Mouse (Mus musculus) G1E (cell line): Measurements from ENCODE around the gene Pigl. TPM values are rescaled to one million over a fixed set of nuclear protein-coding genes. Genes with fewer than 3 reads are reported as not detected.
"Not testable (repeated sequence)": the region's sequence is repeated elsewhere in the genome, so short reads cannot be mapped to it uniquely, and the experiment has no call there.

ENCODE experiments used
- ATAC-seq: 2 replicates; pipeline ENCODE4 v1.8.0; 2016; ENCODE audit warnings: mild to moderate bottlenecking; ENCODE audit not compliant: insufficient number of reproducible peaks, poor library complexity, low FRiP score, severe bottlenecking; ENCODE audit errors: extremely low read depth
- DNase-seq: peaks from one replicate; pipeline ENCODE4 v3.0.0; 2012; ENCODE audit warnings: low spot score
- H3K27me3 ChIP-seq: 2 replicates; pipeline ENCODE4 v1.6.1; 2012; ENCODE audit warnings: mild to moderate bottlenecking, low read length, inconsistent platforms; ENCODE audit not compliant: insufficient read depth
- H3K36me3 ChIP-seq: replicated peaks from 2 replicates; pipeline ENCODE3; 2012; ENCODE audit warnings: mild to moderate bottlenecking, inconsistent platforms
- H3K4me1 ChIP-seq: 2 replicates; pipeline ENCODE4 v1.6.1; 2012; ENCODE audit warnings: low read depth, low read length, inconsistent platforms, mixed read lengths; ENCODE audit not compliant: insufficient read depth
- H3K4me3 ChIP-seq: 2 replicates; pipeline ENCODE4 v1.5.1; 2012; ENCODE audit warnings: low read depth, mild to moderate bottlenecking, inconsistent platforms, low read length, moderate library complexity, mixed read lengths
- H3K9me3 ChIP-seq: replicated peaks from 2 replicates; pipeline ENCODE4 v1.6.1; 2012; ENCODE audit warnings: inconsistent platforms
- CTCF ChIP-seq: IDR thresholded peaks from 2 replicates; pipeline ENCODE4 v1.5.1; 2012; ENCODE audit warnings: low read depth, low read length, inconsistent platforms, mixed read lengths
- GATA1 ChIP-seq: IDR thresholded peaks from 2 replicates; pipeline ENCODE4 v1.6.1; 2012; ENCODE audit warnings: borderline replicate concordance, low read length, inconsistent platforms, mixed read lengths
- GATA2 ChIP-seq: IDR thresholded peaks from 2 replicates; pipeline ENCODE4 v1.6.1; 2012; ENCODE audit warnings: low read depth, low read length, inconsistent platforms, borderline replicate concordance
- POLR2AphosphoS5 ChIP-seq: IDR thresholded peaks from 2 replicates; pipeline ENCODE4 v1.6.1; 2012; ENCODE audit warnings: low read depth, low read length, inconsistent platforms; ENCODE audit not compliant: insufficient replicate concordance
- TAL1 ChIP-seq: conservative IDR thresholded peaks from 2 replicates; pipeline ENCODE4 v1.6.1; 2012; ENCODE audit warnings: low read depth, low read length, inconsistent platforms, mixed read lengths
- polyA plus RNA-seq: library from polyadenylated mRNA; stranded (reverse); fragments of >175 nt; gene quantifications from 2 replicates; pipeline ENCODE4 v1.2.3, GENCODE M21; 2012
- total RNA-seq, 2 experiments: library from RNA; stranded (forward) in 1 of 2; stranded (reverse) in 1 of 2; fragments of 200-1000 nt in 1 of 2; fragments of >200 nt in 1 of 2; fragmentation: Nextera tagmentation in 1 of 2; gene quantifications; 2 replicates each; pipeline ENCODE4 v1.2.3; 2014 to 2017

Gene Pigl
- total and polyA plus RNA-seq, 3 experiments: 2.9 to 32.9 (median 5.3) TPM

- TF ChIP-seq GATA2: no peak
- no peak for TF ChIP-seq POLR2AphosphoS5
- peak; percentile 64 for TF ChIP-seq TAL1
- ATAC-seq (0 out of 2 replicates have a peak, but pooled peaks have one; percentile 23), DNase-seq (no peak)
- H3K36me3 ChIP-seq: peaks cover 15% of the 10 kb centered on the region
- no peaks in the 10 kb centered on the region for H3K27me3 ChIP-seq
- no peak overlapping the region for H3K4me3 ChIP-seq
- peaks cover 72% of the 10 kb centered on the region for H3K4me1 ChIP-seq
- H3K9me3 ChIP-seq: no peaks in the 10 kb centered on the region
These were observed 6.4 kb downstream of the Pigl start for GRCm38 (mm10) chr11:62464696-62465095.

- DNase-seq (no peak), ATAC-seq (no peak)
- Histone ChIP-seq H3K27me3 (no peaks in the 10 kb centered on the region), H3K4me1 (peaks cover 66% of the 10 kb centered on the region), H3K36me3 (peaks cover 14% of the 10 kb centered on the region), H3K9me3 (no peaks in the 10 kb centered on the region), H3K4me3 (no peak overlapping the region)
- TF ChIP-seq GATA2 (no peak), GATA1 (no peak), POLR2AphosphoS5 (no peak), TAL1 (no peak), CTCF (no peak)
These were observed 7.6 kb downstream of the Pigl start for GRCm38 (mm10) chr11:62465849-62466248.

DNA sequence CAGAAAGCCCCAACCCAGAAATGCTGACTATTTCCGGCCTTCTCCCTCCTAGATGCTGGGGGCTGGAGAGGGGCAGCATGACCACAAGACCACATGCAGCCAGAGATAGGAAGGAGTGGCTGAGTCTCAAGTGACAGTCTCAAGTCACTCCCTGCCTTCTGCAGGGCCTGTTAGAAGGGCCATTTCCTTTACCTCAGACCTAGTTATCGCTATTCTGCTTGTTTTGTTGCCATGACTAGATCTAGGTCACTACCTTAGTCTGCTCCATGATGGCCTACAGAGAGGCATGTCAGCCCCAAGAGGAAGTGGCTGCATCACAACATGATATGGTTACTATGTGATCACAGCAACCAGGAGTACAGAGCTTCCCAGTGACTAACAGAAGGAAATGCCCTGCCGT is 8.3 kb downstream of the Pigl start:
- H3K4me1 ChIP-seq: peaks cover 62% of the 10 kb centered on the region
- peaks cover 13% of the 10 kb centered on the region for H3K36me3 ChIP-seq
- no peak overlapping the region; the same call in 1 of the 2 replicates for H3K4me3 ChIP-seq
- H3K27me3 ChIP-seq: no peaks in the 10 kb centered on the region
- no peaks in the 10 kb centered on the region for H3K9me3 ChIP-seq
- TF ChIP-seq POLR2AphosphoS5: no peak
- peak; percentile 60 for TF ChIP-seq TAL1
- ATAC-seq: peak; percentile 89
- peak; percentile 47 for DNase-seq

DNA sequence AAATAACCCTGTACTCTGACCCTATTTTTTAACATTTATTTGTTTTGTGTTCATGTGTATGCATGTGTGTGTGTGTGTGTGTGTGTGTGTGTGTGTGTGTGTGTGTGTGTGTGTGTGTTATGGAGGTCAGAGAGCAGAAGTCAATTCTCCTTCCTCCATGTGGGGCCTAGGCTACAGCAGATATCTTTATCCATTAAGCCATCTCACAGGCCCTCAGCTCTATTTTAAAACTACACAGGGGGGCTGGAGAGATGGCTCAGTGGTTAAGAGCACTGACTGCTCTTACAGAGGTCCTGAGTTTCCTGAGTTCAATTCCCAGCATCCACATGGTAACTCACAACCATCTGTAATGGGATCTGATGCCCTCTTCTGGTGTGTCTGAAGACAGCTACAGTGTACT is 9.0 kb downstream of the Pigl start:
- not testable (repeated sequence) for H3K9me3 ChIP-seq, ATAC-seq, DNase-seq, H3K27me3 ChIP-seq, H3K4me3 ChIP-seq
- Histone ChIP-seq H3K4me1 (peaks cover 58% of the 10 kb centered on the region), H3K36me3 (peaks cover 10% of the 10 kb centered on the region)

DNA sequence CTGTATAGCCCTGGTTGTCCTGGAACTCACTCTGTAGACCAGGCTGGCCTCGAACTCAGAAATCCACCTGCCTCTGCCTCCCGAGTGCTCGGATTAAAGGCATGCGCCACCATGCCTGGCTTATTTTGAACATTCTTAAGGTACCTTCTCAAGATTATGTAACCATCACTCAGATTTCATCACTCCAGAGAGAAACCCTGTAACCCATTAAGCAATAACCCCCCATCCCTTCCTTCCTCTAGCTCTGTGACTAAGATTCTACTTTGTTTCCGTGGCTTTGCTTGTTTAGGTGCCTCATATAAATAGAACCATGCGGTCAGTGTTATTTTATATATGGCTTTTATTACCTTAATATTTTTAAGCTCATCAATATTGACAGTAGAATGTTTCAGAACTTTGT is 12.2 kb downstream of the Pigl start:
- no peak for TF ChIP-seq TAL1
- no peak for TF ChIP-seq GATA2
- no peak for TF ChIP-seq GATA1
- TF ChIP-seq POLR2AphosphoS5: no peak
- TF ChIP-seq CTCF: no peak
- Histone ChIP-seq H3K4me1 (peaks cover 30% of the 10 kb centered on the region), H3K36me3 (peaks cover 18% of the 10 kb centered on the region), H3K4me3 (no peak overlapping the region), H3K27me3 (no peaks in the 10 kb centered on the region), H3K9me3 (no peaks in the 10 kb centered on the region)
- DNase-seq: no peak
- no peak for ATAC-seq

GRCm38 (mm10) chr11:62473516-62473915 is 15.3 kb downstream of the Pigl start:
- no peak for ATAC-seq
- Histone ChIP-seq H3K4me3 (no peak overlapping the region), H3K4me1 (peaks cover 3% of the 10 kb centered on the region; the same call in 1 of the 2 replicates), H3K9me3 (no peaks in the 10 kb centered on the region), H3K36me3 (peaks cover 31% of the 10 kb centered on the region), H3K27me3 (no peaks in the 10 kb centered on the region)
- no peak for DNase-seq
- TF ChIP-seq CTCF (no peak), GATA2 (no peak), GATA1 (no peak), POLR2AphosphoS5 (no peak), TAL1 (no peak)

- Histone ChIP-seq H3K27me3 (no peaks in the 10 kb centered on the region), H3K9me3 (no peaks in the 10 kb centered on the region), H3K4me1 (no peaks in the 10 kb centered on the region), H3K36me3 (peaks cover 40% of the 10 kb centered on the region), H3K4me3 (no peak overlapping the region)
- TF ChIP-seq GATA2: no peak
- no peak for TF ChIP-seq POLR2AphosphoS5
- no peak for TF ChIP-seq CTCF
- TF ChIP-seq GATA1: no peak
- no peak for TF ChIP-seq TAL1
- DNase-seq: no peak
- no peak for ATAC-seq
These were observed 17.9 kb downstream of the Pigl start for GRCm38 (mm10) chr11:62476156-62476555.
